Mouse (Mus musculus) megakaryocyte, adult 5-6 weeks (primary cell): Measurements from ENCODE around the gene Fbxl15. TPM values are rescaled to one million over a fixed set of nuclear protein-coding genes. Genes with fewer than 3 reads are reported as not detected.

Experiments used
- ATAC-seq: 2 replicates; pipeline ENCODE4 v1.8.0; 2016; ENCODE audit warnings: mild to moderate bottlenecking, inconsistent platforms; ENCODE audit not compliant: poor library complexity, severe bottlenecking
- total RNA-seq, 2 experiments: library from RNA; stranded (forward) in 1 of 2; stranded (reverse) in 1 of 2; fragments of 153-499, 151-499 nt in 1 of 2; fragments of 221-1000, 200-1000 nt in 1 of 2; gene quantifications; 2 replicates each; pipeline versions ENCODE4 v1.2.3 to v1.2.4; 2015 to 2017

The Fbxl15 gene
- total RNA-seq, 2 experiments from 2014 or later: 1.8 to 2.1 TPM

DNA sequence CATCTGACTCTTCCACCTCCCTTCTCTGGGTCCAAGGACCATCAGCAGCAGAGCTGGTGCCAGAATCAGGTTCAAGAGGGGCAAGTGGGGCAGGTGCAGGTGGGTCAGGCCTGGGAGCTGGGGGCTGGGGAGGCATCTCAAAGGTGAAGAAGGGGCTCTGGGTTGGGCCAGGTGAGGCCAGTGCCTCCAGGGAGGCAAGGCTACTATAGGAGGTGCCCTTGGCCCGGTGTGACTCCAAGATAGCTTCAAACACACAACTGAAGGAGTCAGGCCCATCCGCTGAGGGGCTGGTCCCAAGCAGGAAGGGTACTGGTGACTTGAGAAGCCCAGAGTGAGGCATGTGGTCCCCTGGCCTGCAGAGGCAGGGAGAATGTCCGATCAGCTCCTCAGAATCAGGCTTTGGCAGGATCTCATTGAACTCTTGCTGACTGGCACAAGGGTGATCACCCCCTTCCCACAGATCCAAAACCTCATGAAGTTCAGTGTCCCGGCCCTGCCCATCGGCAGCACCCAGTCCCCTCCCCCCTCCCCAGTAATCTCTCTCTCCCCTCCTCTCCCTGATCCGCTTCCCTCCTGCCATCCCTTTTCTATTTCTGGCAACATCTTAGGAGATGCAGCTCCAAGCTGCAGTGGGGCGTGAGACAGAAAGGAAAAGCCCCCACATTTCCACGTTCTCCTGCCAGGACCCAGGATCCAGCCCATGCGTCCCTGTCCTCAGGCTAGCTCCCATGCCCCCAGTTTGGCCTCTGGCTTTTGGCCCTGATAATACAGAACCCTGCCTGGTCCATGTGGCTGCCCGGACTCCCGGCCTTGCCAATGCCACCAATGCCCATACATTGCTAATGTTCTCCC lies 5.6 kb upstream of the Fbxl15 start:
- ATAC-seq: no peak

DNA sequence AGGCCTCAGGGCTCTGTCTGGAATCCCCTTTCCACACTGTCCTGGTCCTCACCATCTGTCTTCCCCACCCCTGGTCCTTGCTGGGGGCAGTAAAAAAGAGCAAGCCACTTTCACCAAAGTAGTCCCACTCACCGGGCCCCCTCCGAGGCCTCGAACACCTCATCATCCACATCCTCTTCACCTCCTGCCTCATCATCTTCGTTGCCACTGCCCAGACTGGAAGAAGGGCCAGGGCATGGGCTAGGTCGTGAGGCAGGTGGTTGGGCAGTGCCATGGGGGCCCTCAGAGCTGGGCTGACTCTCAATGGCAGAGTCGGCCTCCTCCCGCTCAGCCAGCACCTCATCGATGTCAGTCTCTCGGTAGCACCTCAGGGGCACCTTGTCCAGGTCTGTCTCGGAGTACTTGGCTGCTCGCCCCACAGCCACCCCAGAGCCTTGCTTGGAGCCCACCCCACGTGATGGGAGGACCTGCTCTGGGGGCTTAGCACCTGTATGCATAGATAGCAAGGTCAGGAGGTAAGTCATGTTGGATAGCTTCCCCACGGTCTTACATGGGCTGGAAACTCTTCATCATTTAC lies 4.9 kb upstream of the Fbxl15 start:
- ATAC-seq: no peak

GRCm38 (mm10) chr19:46323716-46324115 lies 4.3 kb upstream of the Fbxl15 start:
- no peak for ATAC-seq

GRCm38 (mm10) chr19:46324366-46324765 lies 3.6 kb upstream of the Fbxl15 start:
- no peak for ATAC-seq

- no peak for ATAC-seq
These were observed 3.1 kb upstream of the Fbxl15 start for GRCm38 (mm10) chr19:46324918-46325317.

GRCm38 (mm10) chr19:46326019-46326755 lies 1.8 kb upstream of the Fbxl15 start:
- ATAC-seq: no peak

GRCm38 (mm10) chr19:46326756-46327305 lies 1.2 kb upstream of the Fbxl15 start, which contains the start of gene Psd:
Gene Psd (minus strand): TSS chr19:46327156.
- peak; percentile 25 for ATAC-seq

- no peak for ATAC-seq
These were observed 386 bp upstream of the Fbxl15 start for GRCm38 (mm10) chr19:46327531-46328064.

- ATAC-seq: no peak
These were observed 1.2 kb downstream of the Fbxl15 start for GRCm38 (mm10) chr19:46329031-46329641.

GRCm38 (mm10) chr19:46329951-46330350 lies 2.0 kb downstream of the Fbxl15 start:
- peak; percentile 83 for ATAC-seq

GRCm38 (mm10) chr19:46330696-46331095 lies 2.7 kb downstream of the Fbxl15 start:
- ATAC-seq: no peak

DNA sequence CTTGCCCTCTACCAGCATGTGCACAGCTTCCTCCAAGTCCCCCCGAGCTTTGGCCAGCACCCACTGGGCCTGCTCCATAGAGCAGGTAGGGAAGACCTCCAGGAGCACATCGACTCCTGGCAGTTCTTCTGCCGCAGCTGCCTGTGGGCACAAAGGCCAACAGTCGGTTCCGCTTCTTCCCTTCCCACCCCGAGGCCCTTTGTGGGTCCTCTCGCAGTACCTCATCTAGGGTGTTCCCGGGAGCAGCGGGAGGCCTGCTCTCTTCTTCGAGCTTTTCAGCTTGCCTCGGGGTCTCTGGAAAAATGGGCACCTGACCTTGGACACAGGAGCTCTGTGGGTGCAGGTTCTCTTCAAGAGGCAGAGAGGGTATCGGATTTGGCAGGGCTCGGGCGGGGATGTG lies 3.3 kb downstream of the Fbxl15 start:
- no peak for ATAC-seq

DNA sequence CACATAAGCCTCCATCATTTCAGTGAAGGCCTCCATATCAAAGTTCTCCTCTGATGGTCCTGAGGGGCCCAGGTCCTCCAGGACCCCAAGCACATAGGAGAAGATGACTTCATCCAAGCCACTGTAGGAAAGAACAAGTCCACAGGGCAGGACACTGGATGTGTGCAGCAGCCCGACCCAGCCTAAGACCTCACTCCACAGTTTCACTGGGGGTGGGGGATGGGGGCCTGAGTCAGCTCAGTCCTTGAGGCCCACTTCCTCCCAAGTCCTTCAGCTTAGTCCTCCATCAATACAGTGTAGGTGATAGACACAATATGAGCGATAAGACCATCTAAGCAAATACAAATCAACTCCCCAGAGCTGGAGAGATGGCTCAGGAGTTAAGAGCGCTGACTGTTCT lies 4.0 kb downstream of the Fbxl15 start:
- no peak for ATAC-seq

- no peak for ATAC-seq
These were observed 4.8 kb downstream of the Fbxl15 start for GRCm38 (mm10) chr19:46332721-46333339.

- no peak for ATAC-seq
These were observed 5.9 kb downstream of the Fbxl15 start for GRCm38 (mm10) chr19:46333906-46334305.

DNA sequence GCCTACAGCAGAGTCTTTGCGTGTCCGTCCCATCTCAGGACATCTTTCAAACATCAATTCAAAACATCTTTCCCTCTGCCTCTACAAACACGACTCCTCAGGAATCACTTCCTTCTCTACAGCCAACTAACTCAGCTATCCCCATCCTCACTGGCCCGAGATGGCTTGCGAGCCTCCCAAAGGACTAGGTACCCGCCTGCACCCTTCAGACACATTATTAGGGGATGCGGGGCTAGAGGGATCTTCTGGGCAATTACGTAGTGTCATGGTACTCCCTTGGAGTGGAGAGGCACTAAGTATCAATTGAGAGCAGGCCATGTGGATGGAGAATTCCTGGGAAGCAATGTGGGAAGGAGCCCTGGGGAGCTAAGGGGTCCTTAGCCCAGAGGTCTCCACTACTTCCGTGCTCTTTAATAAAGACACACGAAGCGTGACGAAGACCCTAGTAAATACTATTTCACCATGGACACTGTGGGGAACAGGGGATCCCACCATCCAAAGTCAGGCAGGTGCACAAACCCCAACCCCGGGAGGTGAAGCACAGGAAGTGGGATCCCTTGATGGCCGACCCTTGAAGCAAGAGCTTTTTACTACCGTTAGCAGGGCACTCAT lies 9.8 kb downstream of the Fbxl15 start:
- ATAC-seq: no peak

DNA sequence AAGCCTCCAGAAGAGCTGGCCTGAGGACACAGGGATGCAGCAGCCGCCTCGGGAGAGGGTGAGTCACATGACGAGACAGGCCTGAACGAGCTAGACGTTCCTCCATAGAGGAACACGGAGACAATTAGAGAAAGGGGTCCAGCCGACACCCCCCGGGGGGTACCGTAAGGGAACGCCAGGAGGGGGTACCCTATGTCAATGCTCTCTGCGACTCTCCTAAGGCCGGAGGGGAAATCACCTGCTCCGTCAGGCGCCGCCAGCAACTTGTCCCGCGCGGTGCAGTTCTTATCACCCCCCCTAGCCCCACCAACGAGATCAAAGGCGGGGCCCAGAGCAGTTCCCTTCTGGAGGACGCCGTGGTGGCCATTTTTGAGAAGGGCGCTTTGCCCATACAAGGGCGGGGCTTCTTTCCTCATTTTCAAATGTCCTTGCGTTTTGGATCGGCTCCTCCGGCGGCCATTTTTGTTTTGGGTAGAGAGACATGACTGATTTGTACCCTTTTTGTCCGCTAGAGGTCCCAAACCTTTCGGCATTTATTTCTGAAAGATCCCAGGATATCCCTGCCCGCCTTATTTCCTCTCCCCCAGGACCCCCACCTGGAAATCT lies 10.4 kb downstream of the Fbxl15 start, which contains the start of gene Cuedc2:
TSS of gene Cuedc2 (minus strand) at position 372 of the 606 bp plus-strand sequence.
- peak; percentile 78 for ATAC-seq

- peak; percentile 1; the same call in 1 of the 2 replicates for ATAC-seq
These were observed 10.9 kb downstream of the Fbxl15 start for GRCm38 (mm10) chr19:46338942-46339286.

GRCm38 (mm10) chr19:46339287-46339971 lies 11.4 kb downstream of the Fbxl15 start:
- peak; percentile 74 for ATAC-seq
